Mouse (Mus musculus): ENCODE measurements at regions not wholly inside any gene's neighbourhood (a gene's known extent, or its start where the extent isn't known, plus 50 kb on each side); places are given as distances from the start of the nearest gene placed in this dataset.

GRCm38 (mm10) chr11:111252226-111252625 lies 186.3 kb downstream of the Kcnj2 start:
- H3K4me3 ChIP-seq (replicated peaks; ENCODE audit: low read length): no peak overlapping the region
- H3K27me3 ChIP-seq (ENCODE audit: control insufficient read depth, insufficient read depth, low read length): no peaks in the 10 kb centered on the region
- H3K4me2 ChIP-seq (ENCODE audit: low read depth, low read length): no peak overlapping the region
- no peak overlapping the region for H3K27ac ChIP-seq (ENCODE audit: low read length)
- H3K9me3 ChIP-seq (replicated peaks; ENCODE audit: control insufficient read depth, low read length): no peaks in the 10 kb centered on the region
- no peak for ATAC-seq (ENCODE audit: insufficient read depth, low FRiP score)
- 72% methylated on average over 4 of the region's 4 CpGs for WGBS
- no peak overlapping the region for H3K9ac ChIP-seq (ENCODE audit: low read length)
- H3K4me1 ChIP-seq (ENCODE audit: control insufficient read depth, insufficient read depth, low read length): no peaks in the 10 kb centered on the region
- no peaks in the 10 kb centered on the region for H3K36me3 ChIP-seq (ENCODE audit: control insufficient read depth, insufficient read depth, low read length)

- H3K9me3 ChIP-seq (replicated peaks; ENCODE audit: control insufficient read depth, low read length): no peaks in the 10 kb centered on the region
- no peak for ATAC-seq (ENCODE audit: insufficient read depth, low FRiP score)
- no peaks in the 10 kb centered on the region for H3K27me3 ChIP-seq (ENCODE audit: control insufficient read depth, insufficient read depth, low read length)
- no peak overlapping the region for H3K27ac ChIP-seq (ENCODE audit: low read length)
- 73% methylated on average over 3 of the region's 3 CpGs for WGBS
- H3K36me3 ChIP-seq (ENCODE audit: control insufficient read depth, insufficient read depth, low read length): no peaks in the 10 kb centered on the region
- no peak overlapping the region for H3K9ac ChIP-seq (ENCODE audit: low read length)
- no peaks in the 10 kb centered on the region for H3K4me1 ChIP-seq (ENCODE audit: control insufficient read depth, insufficient read depth, low read length)
- no peak overlapping the region for H3K4me3 ChIP-seq (replicated peaks; ENCODE audit: low read length)
- no peak overlapping the region for H3K4me2 ChIP-seq (ENCODE audit: low read depth, low read length)
Measured at GRCm38 (mm10) chr11:111256596-111256995, 190.6 kb downstream of the Kcnj2 start.

GRCm38 (mm10) chr11:111260691-111261383 lies 194.9 kb downstream of the Kcnj2 start:
- Histone ChIP-seq H3K4me1 (ENCODE audit: control insufficient read depth, insufficient read depth, low read length) (no peaks in the 10 kb centered on the region), H3K9me3 (replicated peaks; ENCODE audit: control insufficient read depth, low read length) (no peaks in the 10 kb centered on the region), H3K27ac (ENCODE audit: low read length) (no peak overlapping the region), H3K4me2 (ENCODE audit: low read depth, low read length) (no peak overlapping the region), H3K4me3 (replicated peaks; ENCODE audit: low read length) (no peak overlapping the region), H3K27me3 (ENCODE audit: control insufficient read depth, insufficient read depth, low read length) (no peaks in the 10 kb centered on the region), H3K36me3 (ENCODE audit: control insufficient read depth, insufficient read depth, low read length) (no peaks in the 10 kb centered on the region), H3K9ac (ENCODE audit: low read length) (no peak overlapping the region)
- ATAC-seq (ENCODE audit: insufficient read depth, low FRiP score): no peak
- WGBS: 66% methylated on average over 11 of the region's 11 CpGs

DNA sequence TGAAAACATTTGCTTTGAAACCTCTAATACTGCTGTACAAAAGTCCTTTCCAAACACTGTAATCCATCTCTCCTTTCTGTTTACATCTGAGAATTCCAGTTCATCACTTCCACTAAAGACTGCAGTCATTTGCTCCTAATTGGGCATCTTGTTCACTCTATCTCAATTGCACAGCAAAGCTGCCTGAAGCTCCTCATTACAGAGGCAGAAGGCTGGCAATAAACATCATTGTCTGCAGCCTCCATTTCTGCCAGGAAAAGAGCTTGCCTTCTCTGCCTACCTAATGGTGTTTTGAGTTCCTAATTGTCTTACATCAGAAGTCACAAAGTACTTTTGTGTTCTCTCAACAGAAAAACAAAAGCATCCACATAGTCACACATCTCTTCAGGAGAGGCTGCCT lies 207.7 kb downstream of the Kcnj2 start:
- no peak for ATAC-seq (ENCODE audit: insufficient read depth, low FRiP score)
- Histone ChIP-seq H3K27me3 (ENCODE audit: control insufficient read depth, insufficient read depth, low read length) (no peaks in the 10 kb centered on the region), H3K9me3 (replicated peaks; ENCODE audit: control insufficient read depth, low read length) (no peaks in the 10 kb centered on the region), H3K27ac (ENCODE audit: low read length) (no peak overlapping the region; the same call in 1 of the 2 replicates), H3K36me3 (ENCODE audit: control insufficient read depth, insufficient read depth, low read length) (no peaks in the 10 kb centered on the region), H3K4me3 (replicated peaks; ENCODE audit: low read length) (no peak overlapping the region), H3K4me1 (ENCODE audit: control insufficient read depth, insufficient read depth, low read length) (no peaks in the 10 kb centered on the region), H3K9ac (ENCODE audit: low read length) (no peak overlapping the region), H3K4me2 (ENCODE audit: low read depth, low read length) (no peak overlapping the region)

- no peak for ATAC-seq (ENCODE audit: insufficient read depth, low FRiP score)
- Histone ChIP-seq H3K9me3 (replicated peaks; ENCODE audit: control insufficient read depth, low read length) (no peaks in the 10 kb centered on the region), H3K4me3 (replicated peaks; ENCODE audit: low read length) (no peak overlapping the region), H3K27me3 (ENCODE audit: control insufficient read depth, insufficient read depth, low read length) (no peaks in the 10 kb centered on the region), H3K4me1 (ENCODE audit: control insufficient read depth, insufficient read depth, low read length) (no peaks in the 10 kb centered on the region), H3K36me3 (ENCODE audit: control insufficient read depth, insufficient read depth, low read length) (no peaks in the 10 kb centered on the region), H3K4me2 (ENCODE audit: low read depth, low read length) (no peak overlapping the region), H3K9ac (ENCODE audit: low read length) (no peak overlapping the region), H3K27ac (ENCODE audit: low read length) (no peak overlapping the region)
- WGBS: 44% methylated on average over 2 of the region's 2 CpGs
Measured at GRCm38 (mm10) chr11:111280769-111281168, 214.8 kb downstream of the Kcnj2 start.

DNA sequence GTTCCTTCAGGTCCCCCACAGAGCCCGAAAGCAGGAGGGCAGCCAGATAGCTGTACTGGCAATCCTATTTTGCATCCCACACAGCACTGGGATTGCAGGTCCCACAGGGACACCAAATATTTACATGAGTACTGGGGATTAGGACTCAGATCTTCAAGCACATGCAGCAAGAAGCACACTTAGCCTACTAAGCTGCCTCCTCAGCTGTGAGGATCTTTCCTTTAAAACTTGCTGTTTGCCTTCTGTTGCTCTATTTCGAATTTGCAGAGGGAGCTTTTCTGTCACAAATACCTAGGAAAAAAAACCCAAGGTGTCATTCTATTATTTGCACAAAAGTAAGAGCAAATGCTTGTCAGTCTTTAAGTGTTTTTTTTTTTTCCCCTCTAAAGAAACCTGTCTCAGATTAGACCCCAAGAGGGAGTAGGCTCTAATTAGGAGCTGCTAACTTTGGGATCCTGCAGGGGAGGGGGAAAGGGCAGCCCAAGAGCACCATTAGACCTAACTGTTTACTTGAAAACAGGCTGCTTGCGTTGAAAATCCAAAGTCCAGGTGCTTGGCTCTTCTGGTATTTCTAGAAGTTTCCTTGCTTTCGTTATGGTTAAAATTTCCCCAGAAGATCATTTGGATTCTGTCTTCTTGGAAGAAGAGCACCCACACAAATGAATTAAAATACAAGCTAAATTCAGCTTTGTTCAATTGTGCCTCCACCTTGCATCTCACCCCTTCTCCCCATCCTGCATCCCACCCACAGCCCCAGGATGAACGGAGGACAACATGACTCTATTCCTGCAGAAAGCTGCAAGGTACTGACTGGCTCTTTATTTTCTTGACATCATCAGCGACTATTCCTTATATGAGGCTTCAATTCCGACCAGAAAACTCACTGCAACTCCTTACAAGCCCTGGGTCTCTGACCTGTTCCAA lies 215.5 kb downstream of the Kcnj2 start:
- no peaks in the 10 kb centered on the region for H3K9me3 ChIP-seq (replicated peaks; ENCODE audit: control insufficient read depth, low read length)
- H3K4me1 ChIP-seq (ENCODE audit: control insufficient read depth, insufficient read depth, low read length): no peaks in the 10 kb centered on the region
- ATAC-seq (ENCODE audit: insufficient read depth, low FRiP score): no peak
- WGBS: 52% methylated on average over 7 of the region's 7 CpGs
- no peak overlapping the region for H3K4me2 ChIP-seq (ENCODE audit: low read depth, low read length)
- H3K4me3 ChIP-seq (replicated peaks; ENCODE audit: low read length): no peak overlapping the region
- H3K27ac ChIP-seq (ENCODE audit: low read length): no peak overlapping the region
- no peaks in the 10 kb centered on the region for H3K27me3 ChIP-seq (ENCODE audit: control insufficient read depth, insufficient read depth, low read length)
- no peaks in the 10 kb centered on the region for H3K36me3 ChIP-seq (ENCODE audit: control insufficient read depth, insufficient read depth, low read length)
- no peak overlapping the region for H3K9ac ChIP-seq (ENCODE audit: low read length)

DNA sequence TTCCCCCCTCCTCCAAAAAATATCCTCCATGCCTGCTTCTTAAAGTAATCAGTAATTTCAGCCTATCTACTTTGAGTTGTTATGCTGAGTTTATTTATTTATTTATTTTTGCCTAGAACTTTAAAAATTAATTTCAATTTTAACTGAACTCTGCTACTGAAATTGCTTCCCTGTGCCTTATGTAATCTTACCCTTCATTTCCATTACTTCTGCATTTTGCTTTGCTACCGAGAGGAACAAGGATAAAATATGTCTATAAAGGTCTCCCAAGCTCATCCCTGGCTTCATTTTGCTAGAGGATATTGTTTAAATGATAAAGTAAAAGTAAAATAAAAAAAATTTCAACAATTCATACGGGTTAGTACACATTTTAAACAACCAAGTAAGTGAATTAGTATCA lies 216.3 kb downstream of the Kcnj2 start:
- Histone ChIP-seq H3K9ac (ENCODE audit: low read length) (no peak overlapping the region), H3K9me3 (replicated peaks; ENCODE audit: control insufficient read depth, low read length) (no peaks in the 10 kb centered on the region), H3K27ac (ENCODE audit: low read length) (no peak overlapping the region), H3K4me1 (ENCODE audit: control insufficient read depth, insufficient read depth, low read length) (no peaks in the 10 kb centered on the region), H3K36me3 (ENCODE audit: control insufficient read depth, insufficient read depth, low read length) (no peaks in the 10 kb centered on the region), H3K27me3 (ENCODE audit: control insufficient read depth, insufficient read depth, low read length) (no peaks in the 10 kb centered on the region), H3K4me2 (ENCODE audit: low read depth, low read length) (no peak overlapping the region), H3K4me3 (replicated peaks; ENCODE audit: low read length) (no peak overlapping the region)
- no peak for ATAC-seq (ENCODE audit: insufficient read depth, low FRiP score)
- WGBS: 59% methylated on average over 2 of the region's 2 CpGs

DNA sequence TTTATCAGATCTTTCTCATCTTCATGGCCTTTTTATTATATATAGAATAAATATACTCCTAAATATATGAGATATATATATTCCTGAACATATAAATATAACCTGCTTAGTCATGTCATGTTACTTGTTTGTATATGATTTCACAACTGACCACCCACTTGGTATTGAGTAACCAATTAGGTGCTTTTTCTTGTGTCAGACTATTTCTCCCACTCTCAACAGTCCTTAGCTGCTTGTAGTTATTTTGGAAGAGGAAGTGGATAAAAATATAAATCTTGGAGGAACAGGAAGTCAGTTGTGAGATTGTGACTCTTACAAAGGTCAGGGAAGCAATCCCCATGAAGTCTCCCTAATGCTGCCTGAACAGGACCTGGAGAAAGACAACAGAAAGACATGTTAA lies 224.6 kb downstream of the Kcnj2 start:
- no peak overlapping the region for H3K27ac ChIP-seq (ENCODE audit: low read length)

GRCm38 (mm10) chr11:111296309-111296721 lies 230.4 kb downstream of the Kcnj2 start:
- Histone ChIP-seq H3K36me3 (ENCODE audit: control insufficient read depth, insufficient read depth, low read length) (no peaks in the 10 kb centered on the region), H3K9ac (ENCODE audit: low read length) (no peak overlapping the region)
- WGBS: 25% methylated on average over 9 of the region's 9 CpGs

More for the DNA sequence above, 224.6 kb downstream of the Kcnj2 start:
- Histone ChIP-seq H3K4me1 (ENCODE audit: control insufficient read depth, insufficient read depth, low read length) (no peaks in the 10 kb centered on the region), H3K4me3 (replicated peaks; ENCODE audit: low read length) (no peak overlapping the region), H3K27me3 (ENCODE audit: control insufficient read depth, insufficient read depth, low read length) (no peaks in the 10 kb centered on the region), H3K9me3 (replicated peaks; ENCODE audit: control insufficient read depth, low read length) (no peaks in the 10 kb centered on the region), H3K36me3 (ENCODE audit: control insufficient read depth, insufficient read depth, low read length) (no peaks in the 10 kb centered on the region), H3K9ac (ENCODE audit: low read length) (no peak overlapping the region), H3K4me2 (ENCODE audit: low read depth, low read length) (no peak overlapping the region)
- ATAC-seq (ENCODE audit: insufficient read depth, low FRiP score): no peak

More at GRCm38 (mm10) chr11:111296309-111296721, 230.4 kb downstream of the Kcnj2 start:
- ATAC-seq (ENCODE audit: insufficient read depth, low FRiP score): no peak
- Histone ChIP-seq H3K4me3 (replicated peaks; ENCODE audit: low read length) (no peak overlapping the region), H3K9me3 (replicated peaks; ENCODE audit: control insufficient read depth, low read length) (no peaks in the 10 kb centered on the region), H3K27ac (ENCODE audit: low read length) (no peak overlapping the region), H3K27me3 (ENCODE audit: control insufficient read depth, insufficient read depth, low read length) (no peaks in the 10 kb centered on the region), H3K4me1 (ENCODE audit: control insufficient read depth, insufficient read depth, low read length) (0 out of 2 replicates have a peak, but pooled peaks cover 3% of the 10 kb centered on the region), H3K4me2 (ENCODE audit: low read depth, low read length) (no peak overlapping the region)
